Mouse (Mus musculus): Measurements from ENCODE around the gene Galk1. TPM values are rescaled to one million over a fixed set of nuclear protein-coding genes. Genes with fewer than 3 reads are reported as not detected.

The Galk1 gene
- 75.5 and 95.6 TPM in 2 replicates for polyA plus RNA-seq (2012; rRNA removed; ENCODE audit: low replicate concordance)

GRCm38 (mm10) chr11:116012262-116012947 lies at the start of gene Galk1:
Galk1 (minus strand) TSS chr11:116012719.

DNA sequence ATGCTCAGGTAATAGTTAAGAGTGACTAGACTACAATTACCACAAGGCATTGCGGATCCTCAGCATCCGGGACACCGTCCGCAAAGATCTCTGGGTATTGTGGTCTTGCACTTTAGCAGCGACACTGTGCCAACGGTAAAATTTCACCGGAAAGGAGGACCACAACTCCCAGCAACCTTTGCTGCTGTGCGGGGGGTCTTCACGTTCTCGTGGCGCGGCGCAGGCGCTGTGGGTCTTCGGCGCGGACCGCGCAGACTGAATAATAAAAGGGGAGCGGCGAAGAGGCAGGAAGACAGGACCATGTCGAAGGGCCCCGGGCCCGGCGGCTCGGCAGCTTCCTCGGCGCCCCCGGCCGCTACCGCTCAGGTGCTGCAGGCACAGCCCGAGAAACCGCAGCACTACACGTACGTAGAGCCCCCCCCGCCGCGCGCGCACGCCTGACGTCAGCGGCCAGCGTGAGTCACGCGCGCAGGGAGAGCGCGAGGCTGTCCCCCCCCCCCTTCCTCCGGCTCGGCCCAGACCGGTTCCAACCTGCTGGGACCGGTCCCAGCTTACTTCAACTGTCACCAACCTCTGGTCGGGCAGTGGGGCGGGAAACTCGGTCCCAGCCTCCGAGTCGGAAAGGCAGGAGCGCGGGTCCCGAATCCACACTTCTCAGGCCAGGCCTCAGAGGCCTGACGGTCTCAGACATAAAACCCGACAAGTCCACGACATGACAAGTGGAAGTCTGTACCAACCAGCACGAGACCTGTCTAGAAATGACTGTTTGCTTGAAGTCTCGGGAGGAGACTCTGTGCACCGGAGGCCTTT lies 17.8 kb upstream of the Galk1 start, which contains the start of gene Unk:
TSS of gene Unk (plus strand) at position 235 of the 810 bp plus-strand sequence.

DNA sequence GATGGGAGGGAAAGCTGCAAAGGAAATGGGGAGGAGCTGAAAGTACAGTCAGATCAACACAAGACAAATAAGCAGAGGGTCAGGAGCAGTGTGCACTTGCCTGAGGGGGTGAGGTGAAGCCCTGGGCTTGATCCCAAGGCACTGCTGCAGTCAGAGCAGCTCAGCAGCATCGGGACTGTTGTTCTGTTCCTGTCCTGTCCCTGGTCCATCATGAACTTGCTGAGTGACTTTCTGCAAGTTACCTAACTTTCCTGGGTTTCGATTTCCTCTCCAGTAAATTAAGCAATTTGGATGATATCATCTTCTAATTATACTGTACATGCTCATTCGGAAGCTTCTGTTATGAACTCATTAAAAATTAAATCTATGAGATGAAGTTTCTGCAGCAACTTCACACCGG lies 15.2 kb upstream of the Galk1 start, which contains the start of gene H3f3b:
TSS of gene H3f3b (minus strand) at position 207 of the 400 bp plus-strand sequence.

DNA sequence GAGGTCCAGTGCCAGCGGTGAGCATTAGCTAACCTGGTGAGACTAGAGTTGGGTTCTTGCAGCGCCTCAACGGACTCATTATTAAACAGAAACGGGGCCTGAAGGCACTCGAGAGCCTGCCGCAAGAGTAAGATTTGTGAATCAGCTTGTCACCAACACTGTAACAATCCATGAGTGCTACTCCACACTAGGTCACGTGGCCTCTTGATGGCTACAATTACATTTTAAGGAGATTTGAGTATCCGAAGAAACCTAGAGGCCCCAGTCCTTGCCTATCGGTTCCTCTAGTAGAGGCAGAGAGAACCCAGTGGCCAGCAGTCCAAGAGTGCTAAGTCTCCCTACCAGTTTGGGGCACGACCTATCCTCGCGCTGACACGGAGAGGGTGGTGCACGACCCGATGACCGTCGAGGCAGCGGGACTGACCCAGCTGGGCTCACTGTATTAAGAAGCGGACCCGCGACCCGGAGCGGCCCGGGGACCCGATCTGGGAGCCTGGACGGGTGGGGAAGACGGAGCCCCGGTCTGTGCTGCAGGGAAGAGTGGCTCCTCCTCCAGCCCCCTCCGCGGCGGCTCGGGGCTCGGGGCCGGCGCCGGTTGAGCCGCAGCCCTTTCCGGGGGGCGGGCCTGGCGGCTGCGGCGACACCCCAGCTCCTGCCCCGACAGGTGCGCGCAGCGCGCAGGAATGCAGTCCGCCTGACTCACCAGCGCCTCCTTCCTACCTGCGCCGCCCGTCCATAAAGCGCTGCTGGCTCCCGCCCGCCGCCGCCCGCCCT lies 38.0 kb downstream of the Galk1 start, which contains the start of gene Itgb4:
TSS of gene Itgb4 (plus strand) at position 401 of the 774 bp plus-strand sequence.

Other genes starting within 250 kb of the Galk1 start
- gene Tmem94, start 247.3 kb downstream of the Galk1 start, polyA plus RNA-seq (2012; rRNA removed; ENCODE audit: low replicate concordance) = 87.6 and 103 TPM in 2 replicates
- 30.2 and 41.0 TPM in 2 replicates for gene Caskin2, start 199.1 kb downstream of the Galk1 start, polyA plus RNA-seq (2012; rRNA removed; ENCODE audit: low replicate concordance)
- gene Tsen54, start 198.0 kb downstream of the Galk1 start, polyA plus RNA-seq (2012; rRNA removed; ENCODE audit: low replicate concordance) = 43.3 and 67.7 TPM in 2 replicates
- 207 and 252 TPM in 2 replicates for gene Llgl2, start 188.7 kb downstream of the Galk1 start, polyA plus RNA-seq (2012; rRNA removed; ENCODE audit: low replicate concordance)
- 427 and 1,224 TPM in 2 replicates for gene Myo15b, start 154.3 kb downstream of the Galk1 start, polyA plus RNA-seq (2012; rRNA removed; ENCODE audit: low replicate concordance)
- 0.71 and 1.8 TPM in 2 replicates for gene Smim5, start 112.8 kb downstream of the Galk1 start, polyA plus RNA-seq (2012; rRNA removed; ENCODE audit: low replicate concordance)
- gene Smim6, start 100.7 kb downstream of the Galk1 start, polyA plus RNA-seq (2012; rRNA removed; ENCODE audit: low replicate concordance) = 6.3 and 7.1 TPM in 2 replicates
- 20.5 and 22.2 TPM in 2 replicates for gene Sap30bp, start 79.4 kb downstream of the Galk1 start, polyA plus RNA-seq (2012; rRNA removed; ENCODE audit: low replicate concordance)
- gene Recql5, start 79.2 kb downstream of the Galk1 start, polyA plus RNA-seq (2012; rRNA removed; ENCODE audit: low replicate concordance) = 11.2 and 15.0 TPM in 2 replicates
- 58.5 and 81.0 TPM in 2 replicates for gene Itgb4, start 38.0 kb downstream of the Galk1 start, polyA plus RNA-seq (2012; rRNA removed; ENCODE audit: low replicate concordance)
- 118 and 156 TPM in 2 replicates for gene H3f3b, start 15.2 kb upstream of the Galk1 start, polyA plus RNA-seq (2012; rRNA removed; ENCODE audit: low replicate concordance)
- gene Unk, start 17.6 kb upstream of the Galk1 start, polyA plus RNA-seq (2012; rRNA removed; ENCODE audit: low replicate concordance) = 16.6 and 27.4 TPM in 2 replicates
- gene Unc13d, start 65.2 kb upstream of the Galk1 start, polyA plus RNA-seq (2012; rRNA removed; ENCODE audit: low replicate concordance) = 5.5 and 11.2 TPM in 2 replicates
- 285 and 420 TPM in 2 replicates for gene Wbp2, start 74.3 kb upstream of the Galk1 start, polyA plus RNA-seq (2012; rRNA removed; ENCODE audit: low replicate concordance)
- 36.2 and 37.8 TPM in 2 replicates for gene Trim47, start 114.5 kb upstream of the Galk1 start, polyA plus RNA-seq (2012; rRNA removed; ENCODE audit: low replicate concordance)
- 10.0 and 11.2 TPM in 2 replicates for gene Trim65, start 118.4 kb upstream of the Galk1 start, polyA plus RNA-seq (2012; rRNA removed; ENCODE audit: low replicate concordance)
- gene Mrpl38, start 126.1 kb upstream of the Galk1 start, polyA plus RNA-seq (2012; rRNA removed; ENCODE audit: low replicate concordance) = 57.3 and 106 TPM in 2 replicates
- gene Fbf1, start 155.4 kb upstream of the Galk1 start, polyA plus RNA-seq (2012; rRNA removed; ENCODE audit: low replicate concordance) = 4.7 and 8.8 TPM in 2 replicates
- gene Ten1, start 186.1 kb upstream of the Galk1 start, polyA plus RNA-seq (2012; rRNA removed; ENCODE audit: low replicate concordance) = 19.6 and 27.1 TPM in 2 replicates
- gene Acox1, start 186.3 kb upstream of the Galk1 start, polyA plus RNA-seq (2012; rRNA removed; ENCODE audit: low replicate concordance) = 87.1 and 95.2 TPM in 2 replicates
- gene Evpl, start 225.4 kb upstream of the Galk1 start, polyA plus RNA-seq (2012; rRNA removed; ENCODE audit: low replicate concordance) = 5.0 and 6.3 TPM in 2 replicates